Mouse (Mus musculus) cerebellum, adult 11-12 months (tissue): ENCODE measurements around the gene Gm17428.

Source experiments
- DNase-seq: peaks from one replicate; pipeline ENCODE4 v3.0.0; 2022

Gm17428 gene

GRCm38 (mm10) chr14:55014991-55015766 lies 38.4 kb downstream of the Gm17428 start, which contains the start of gene Ngdn:
Gene Ngdn (plus strand): TSS chr14:55015454.
- DNase-seq = peak; percentile 98

DNA sequence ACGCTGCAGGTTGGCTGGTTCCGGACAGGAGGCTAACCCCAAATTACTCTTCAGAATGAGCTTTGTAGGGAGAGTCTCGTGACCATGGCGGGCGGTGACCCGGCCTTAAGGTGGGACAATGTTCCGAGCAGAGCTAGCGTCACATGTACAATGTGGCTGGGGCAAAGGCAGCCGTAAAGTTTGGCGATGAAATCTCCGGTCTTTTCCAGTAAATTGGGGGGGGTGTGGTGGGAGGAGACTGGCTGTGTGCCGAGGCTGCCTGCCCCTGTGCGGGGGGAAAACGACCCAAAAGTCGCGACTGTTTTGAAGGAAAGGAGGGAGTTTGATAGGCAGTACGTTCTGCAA lies 39.0 kb downstream of the Gm17428 start:
- DNase-seq = no peak

DNA sequence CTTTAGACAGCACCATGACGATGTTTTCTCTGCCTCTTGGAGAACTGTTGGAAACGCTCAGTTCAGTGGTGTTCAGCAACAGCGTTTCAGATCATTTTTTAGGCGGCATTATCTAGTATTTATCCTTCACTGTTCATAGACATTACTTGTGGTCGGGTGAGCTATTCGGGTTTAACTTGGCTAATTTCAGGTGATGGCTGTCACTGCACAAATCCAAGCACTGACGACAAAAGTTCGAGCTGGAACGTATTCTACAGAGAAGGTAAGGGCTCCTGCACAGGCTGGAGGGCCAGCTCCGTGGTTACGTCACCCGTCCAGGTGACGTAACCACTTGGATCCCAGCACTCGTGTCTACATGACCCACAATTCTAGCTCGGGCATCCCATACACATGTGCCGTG lies 40.1 kb downstream of the Gm17428 start:
- no peak for DNase-seq

DNA sequence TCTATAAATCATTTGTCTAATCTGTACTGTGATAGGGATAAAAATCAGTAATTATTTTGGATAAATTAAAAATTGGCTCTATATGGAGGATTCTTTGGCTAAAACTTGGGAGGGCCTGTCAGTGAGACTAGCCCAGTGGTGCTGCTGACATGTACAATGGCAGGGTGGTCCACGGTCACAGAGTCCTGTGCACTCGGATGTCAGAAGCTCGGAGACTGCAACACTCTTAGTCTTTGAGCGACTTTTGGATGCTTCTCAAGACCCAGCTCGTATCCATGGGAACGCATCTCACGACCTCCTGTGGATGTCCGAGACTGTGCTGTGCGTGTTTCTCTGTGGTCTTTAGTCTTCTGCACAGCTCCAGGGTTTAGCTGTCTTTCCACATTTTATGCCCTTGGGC lies 43.7 kb downstream of the Gm17428 start:
- no peak for DNase-seq

DNA sequence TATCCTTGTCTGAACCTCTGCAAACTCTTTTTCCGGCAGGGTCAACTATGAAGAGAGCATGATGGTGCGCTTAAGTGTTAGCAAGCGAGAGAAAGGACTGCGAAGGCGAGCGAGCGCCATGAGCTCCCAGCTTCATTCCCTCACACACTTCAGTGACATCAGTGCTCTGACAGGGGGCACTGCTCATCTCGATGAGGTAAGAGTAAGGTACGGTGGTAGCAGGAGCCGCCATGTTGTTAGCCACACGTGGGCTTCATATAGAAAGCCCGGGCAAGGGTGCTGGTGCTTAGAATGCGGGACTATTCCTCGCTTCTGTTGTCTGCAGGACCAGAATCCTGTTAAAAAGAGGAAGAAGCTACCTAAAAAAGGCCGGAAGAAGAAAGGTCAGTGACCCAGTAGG lies 46.3 kb downstream of the Gm17428 start:
- no peak for DNase-seq

- DNase-seq = peak; percentile 68
Observed at GRCm38 (mm10) chr14:55024236-55024635, 47.5 kb downstream of the Gm17428 start.

DNA sequence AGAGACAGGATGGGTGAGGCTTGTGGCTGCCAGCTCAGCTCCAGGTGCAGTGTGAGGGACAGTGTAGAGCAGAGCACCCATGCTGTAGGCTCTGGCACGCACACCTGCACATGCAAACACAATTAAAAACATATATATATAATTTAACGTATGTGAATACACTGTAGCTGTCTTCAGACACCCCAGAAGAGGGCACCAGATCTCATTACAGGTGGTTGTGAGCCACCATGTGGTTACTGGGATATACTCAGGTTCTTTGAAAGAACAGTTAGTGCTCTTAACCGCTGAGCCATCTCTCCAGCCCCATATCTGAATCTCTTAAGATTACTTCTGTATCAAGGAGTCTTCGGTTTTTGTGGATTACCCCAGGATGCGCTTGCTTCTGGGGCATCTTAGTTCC lies 48.8 kb downstream of the Gm17428 start:
- DNase-seq = no peak
